Mouse (Mus musculus) lung, embryonic 14.5 days (tissue): Measurements from ENCODE around the gene Dmc1. TPM values are rescaled to one million over a fixed set of nuclear protein-coding genes. Genes with fewer than 3 reads are reported as not detected.
A peak's percentile ranks its signal among the peaks of the same experiment; 100 is the strongest.

Source experiments
- ATAC-seq: fragments of 200-750 bp; cut with Nextera tagmentation; 2 replicates; pipeline ENCODE4 v1.8.0; 2017; ENCODE audit warnings: mild to moderate bottlenecking, moderate TSS enrichment, moderate library complexity; ENCODE audit not compliant: insufficient read depth
- DNase-seq: peaks from one replicate; pipeline ENCODE4 v3.0.0-alpha.2; 2015
- H3K27ac ChIP-seq: fragments of 300-500 bp; sonication (generic); 2 replicates; pipeline ENCODE4 v1.5.1; 2014; ENCODE audit warnings: low read depth, mild to moderate bottlenecking, moderate library complexity
- H3K27me3 ChIP-seq: fragments of 300-500 bp; sonication (generic); 2 replicates; pipeline ENCODE4 v1.6.1; 2014; ENCODE audit warnings: low read length, control low read depth; ENCODE audit not compliant: insufficient read depth
- H3K36me3 ChIP-seq: fragments of 300-500 bp; sonication (generic); 2 replicates; pipeline ENCODE4 v1.6.1; 2014; ENCODE audit warnings: control low read depth; ENCODE audit not compliant: insufficient read depth
- H3K4me1 ChIP-seq: fragments of 300-500 bp; sonication (generic); 2 replicates; pipeline ENCODE4 v1.6.1; 2014; ENCODE audit warnings: antibody characterized with exemption, control low read depth; ENCODE audit not compliant: insufficient read depth
- H3K4me2 ChIP-seq: fragments of 300-500 bp; sonication (generic); 2 replicates; pipeline ENCODE4 v1.6.1; 2014; ENCODE audit warnings: mild to moderate bottlenecking
- H3K4me3 ChIP-seq: fragments of 300-500 bp; sonication (generic); 2 replicates; pipeline ENCODE4 v1.5.1; 2014; ENCODE audit warnings: low read depth, low read length
- H3K9ac ChIP-seq: fragments of 300-500 bp; sonication (generic); 2 replicates; pipeline ENCODE4 v1.6.1; 2014
- H3K9me3 ChIP-seq: fragments of 300-500 bp; sonication (generic); 2 replicates; pipeline ENCODE4 v1.6.1; 2016; ENCODE audit warnings: low read depth, low read length, control low read depth
- CTCF ChIP-seq: IDR thresholded peaks from 2 replicates; pipeline ENCODE4 v1.5.1; 2016; ENCODE audit warnings: antibody characterized with exemption, low read depth
- WGBS: fragments of 180-500 bp; shearing (Covaris S2); extraction: QIAGEN DNeasy Blood & Tissue Kit; methylation state at CpG from one replicate; pipeline ENCODE4 v1.1.7; 2014; 5-methylcytosine and 5-hydroxymethylcytosine counted together
- microRNA-seq: library from miRNA; unstranded; fragments of <30 nt; microRNA quantifications from one replicate; pipeline ENCODE4, GENCODE M21; 2016; ENCODE audit warnings: borderline number of aligned reads
- polyA plus RNA-seq: library from polyadenylated mRNA; unstranded; fragments of >200 nt; fragmentation: Nextera tagmentation; extraction: Ambion mirVana; gene quantifications from 2 replicates; pipeline ENCODE4 v1.2.1, GENCODE M21; 2014

Dmc1 gene
- polyA plus RNA-seq, 1 experiment from 2014 or later = 3.4 TPM

- DNase-seq = peak; percentile 74
- Histone ChIP-seq H3K27me3 (peaks cover 60% of the 10 kb centered on the region), H3K27ac (no peak overlapping the region), H3K4me3 (no peak overlapping the region), H3K9ac (no peak overlapping the region), H3K36me3 (no peaks in the 10 kb centered on the region), H3K9me3 (no peaks in the 10 kb centered on the region), H3K4me1 (0 out of 2 replicates have a peak, but pooled peaks cover 10% of the 10 kb centered on the region), H3K4me2 (no peak overlapping the region)
- WGBS = 13% methylated on average over 9 of the region's 9 CpGs
- no peak for TF ChIP-seq CTCF
- ATAC-seq = no peak
These were observed 91.0 kb downstream of the Dmc1 start for GRCm38 (mm10) chr15:79513940-79514339.

GRCm38 (mm10) chr15:79511553-79512320, 93.2 kb downstream of the Dmc1 start:
- peak; percentile 74 for ATAC-seq
- Histone ChIP-seq H3K36me3 (no peaks in the 10 kb centered on the region), H3K4me2 (peak overlapping the region; percentile 73), H3K9ac (peak overlapping the region; percentile 16; the same call in 1 of the 2 replicates), H3K4me1 (no peaks in the 10 kb centered on the region), H3K27me3 (peaks cover 77% of the 10 kb centered on the region), H3K9me3 (no peaks in the 10 kb centered on the region), H3K27ac (no peak overlapping the region), H3K4me3 (peak overlapping the region; percentile 40)
- peak; percentile 93 for DNase-seq
- no peak for TF ChIP-seq CTCF
- 2% methylated on average over 61 of the region's 61 CpGs for WGBS

Small RNAs within 50 kb of the gene (microRNA-seq; reads per million reads assigned to microRNA genes)
- not detected for gene Gm27903

Other genes with a start within 250 kb of the Dmc1 start
- 77.3 and 78.3 TPM in 2 replicates for gene Tmem184b, start 201.5 kb downstream of the Dmc1 start, polyA plus RNA-seq
- gene Csnk1e, start 149.5 kb downstream of the Dmc1 start, polyA plus RNA-seq = 93.2 and 99.6 TPM in 2 replicates
- not detected in 2 replicates for gene Kcnj4, start 99.9 kb downstream of the Dmc1 start, polyA plus RNA-seq
- gene Kdelr3, start 88.7 kb downstream of the Dmc1 start, polyA plus RNA-seq = 60.3 and 68.2 TPM in 2 replicates
- 78.9 and 83.8 TPM in 2 replicates for gene Ddx17, start 58.4 kb downstream of the Dmc1 start, polyA plus RNA-seq
- gene Fam227a, start 53.8 kb upstream of the Dmc1 start, polyA plus RNA-seq = 1.4 and 1.5 TPM in 2 replicates
- gene Cby1, start 54.1 kb upstream of the Dmc1 start, polyA plus RNA-seq = 51.2 and 52.8 TPM in 2 replicates
- 244 and 245 TPM in 2 replicates for gene Tomm22, start 65.8 kb upstream of the Dmc1 start, polyA plus RNA-seq
- gene Josd1, start 82.8 kb upstream of the Dmc1 start, polyA plus RNA-seq = 15.0 and 15.2 TPM in 2 replicates
- gene Gtpbp1, start 85.7 kb upstream of the Dmc1 start, polyA plus RNA-seq = 35.5 and 37.9 TPM in 2 replicates
- 7.5 and 8.6 TPM in 2 replicates for gene Sun2, start 137.4 kb upstream of the Dmc1 start, polyA plus RNA-seq
- 61.0 and 63.8 TPM in 2 replicates for gene Dnal4, start 172.7 kb upstream of the Dmc1 start, polyA plus RNA-seq
- 1.7 and 2.0 TPM in 2 replicates for gene Nptxr, start 199.7 kb upstream of the Dmc1 start, polyA plus RNA-seq
- not detected in 2 replicates for gene Npcd, start 229.1 kb upstream of the Dmc1 start, polyA plus RNA-seq
- gene Cbx6, start 229.6 kb upstream of the Dmc1 start, polyA plus RNA-seq = 43.1 and 47.1 TPM in 2 replicates